Mouse (Mus musculus): ENCODE measurements at regions not wholly inside any gene's neighbourhood (a gene's known extent, or its start where the extent isn't known, plus 50 kb on each side); places are given as distances from the start of the nearest gene placed in this dataset.

- no peak for TF ChIP-seq CTCF (conservative IDR thresholded peaks at IDR 0.05; ENCODE audit: low read length)
- no peak for TF ChIP-seq NANOG (IDR thresholded peaks at IDR 0.05; ENCODE audit: borderline replicate concordance, low read length)
Measured at GRCm38 (mm10) chr7:125131968-125132367, 312.5 kb upstream of the Kdm8 start.
